Mouse (Mus musculus) liver (tissue): ENCODE results near the gene Acsl6.

ENCODE experiments used
- DNase-seq: peaks from one replicate; pipeline ENCODE4 v3.0.0-alpha.2; 2020; ENCODE audit warnings: mixed read lengths

The Acsl6 gene

GRCm38 (mm10) chr11:54307139-54307816 is 3.7 kb downstream of the Acsl6 start:
- DNase-seq: peak; percentile 38

- no peak for DNase-seq
Measured at GRCm38 (mm10) chr11:54310588-54310987, 7.0 kb downstream of the Acsl6 start.

GRCm38 (mm10) chr11:54312021-54312420 is 8.4 kb downstream of the Acsl6 start:
- no peak for DNase-seq

GRCm38 (mm10) chr11:54312603-54313002 is 9.0 kb downstream of the Acsl6 start:
- DNase-seq: no peak

GRCm38 (mm10) chr11:54313391-54314360 is 10.1 kb downstream of the Acsl6 start:
- DNase-seq: no peak

- DNase-seq: peak; percentile 51
Measured at GRCm38 (mm10) chr11:54314740-54315139, 11.1 kb downstream of the Acsl6 start.

- DNase-seq: no peak
Measured at GRCm38 (mm10) chr11:54315336-54315735, 11.7 kb downstream of the Acsl6 start.

- DNase-seq: no peak
Measured at GRCm38 (mm10) chr11:54317361-54317760, 13.8 kb downstream of the Acsl6 start.

GRCm38 (mm10) chr11:54317795-54318194 is 14.2 kb downstream of the Acsl6 start:
- DNase-seq: no peak

- DNase-seq: no peak
Measured at GRCm38 (mm10) chr11:54321802-54322532, 18.4 kb downstream of the Acsl6 start.

- DNase-seq: no peak
Measured at GRCm38 (mm10) chr11:54331463-54332183, 28.0 kb downstream of the Acsl6 start.

GRCm38 (mm10) chr11:54336165-54336707 is 32.6 kb downstream of the Acsl6 start:
- no peak for DNase-seq

- DNase-seq: peak; percentile 26
Measured at GRCm38 (mm10) chr11:54343703-54344102, 40.1 kb downstream of the Acsl6 start.

GRCm38 (mm10) chr11:54351704-54352103 is 48.1 kb downstream of the Acsl6 start:
- DNase-seq: no peak

GRCm38 (mm10) chr11:54353121-54353576 is 49.6 kb downstream of the Acsl6 start:
- DNase-seq: no peak

GRCm38 (mm10) chr11:54354595-54355563 is 51.3 kb downstream of the Acsl6 start:
- no peak for DNase-seq

- no peak for DNase-seq
Measured at GRCm38 (mm10) chr11:54355564-54355955, 52.0 kb downstream of the Acsl6 start.

GRCm38 (mm10) chr11:54356676-54357075 is 53.1 kb downstream of the Acsl6 start:
- DNase-seq: peak; percentile 29

- DNase-seq: no peak
Measured at GRCm38 (mm10) chr11:54372553-54372952, 69.0 kb downstream of the Acsl6 start.

- DNase-seq: no peak
Measured at GRCm38 (mm10) chr11:54390386-54390785, 86.8 kb downstream of the Acsl6 start.

GRCm38 (mm10) chr11:54391326-54391725 is 87.7 kb downstream of the Acsl6 start:
- no peak for DNase-seq
